Mouse (Mus musculus) embryo, embryonic 10.5 days (tissue): ENCODE results near the gene Sumo3.

Experiments
- DNase-seq: peaks from one replicate; pipeline ENCODE4 v3.0.0-alpha.2; 2015; ENCODE audit warnings: low spot score

Gene Sumo3

DNA sequence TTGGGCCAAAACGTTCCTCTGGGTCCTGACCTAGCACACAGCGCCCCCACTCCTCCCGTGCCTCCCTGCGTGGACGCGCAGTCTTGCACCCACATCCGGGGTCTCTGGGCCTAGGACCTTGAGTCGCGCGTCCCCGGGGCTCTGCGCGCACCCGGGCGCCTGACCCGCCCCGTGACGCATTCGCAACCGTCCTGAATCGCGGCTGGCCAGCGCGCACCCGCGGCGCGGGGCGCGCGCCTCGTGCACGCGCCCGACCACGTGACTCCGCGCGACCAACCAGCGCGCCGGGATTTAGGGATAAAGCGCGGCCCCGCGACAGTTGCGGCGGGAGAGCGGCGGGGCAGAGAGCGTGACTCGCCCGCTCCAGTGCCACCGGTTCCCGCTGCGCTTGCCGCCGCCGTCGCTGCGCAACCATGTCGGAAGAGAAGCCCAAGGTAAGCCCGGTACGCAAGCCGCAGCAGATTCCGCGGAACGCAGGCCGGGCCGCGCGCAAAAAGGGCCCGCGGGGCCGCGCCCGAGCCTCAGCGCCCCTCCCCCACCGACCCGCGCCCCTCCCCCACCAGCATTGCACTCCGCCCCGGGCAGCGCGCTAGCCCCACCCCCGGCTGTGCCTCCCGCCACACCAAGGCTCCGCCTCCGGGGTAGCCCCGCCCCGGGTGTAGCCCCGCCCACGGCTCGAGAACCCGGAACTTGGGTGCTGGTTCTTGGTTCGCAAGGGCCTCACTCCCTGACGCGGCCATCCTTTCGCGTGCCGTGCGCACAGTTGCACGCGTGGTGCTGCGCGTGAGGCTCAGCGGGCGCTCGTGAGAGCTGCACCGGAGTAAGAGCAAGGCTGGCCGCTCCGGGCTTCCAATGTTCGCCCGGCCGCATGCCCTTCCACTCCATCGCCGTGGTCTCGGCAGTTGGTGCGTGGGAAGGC lies at the start of gene Sumo3, which contains the start of gene Gm49325:
Gene Sumo3 (plus strand): TSS at position 190 of the 919 bp plus-strand sequence.
Gene Gm49325 (plus strand): TSS at position 290 of the 919 bp plus-strand sequence.
- peak; percentile 91 for DNase-seq

DNA sequence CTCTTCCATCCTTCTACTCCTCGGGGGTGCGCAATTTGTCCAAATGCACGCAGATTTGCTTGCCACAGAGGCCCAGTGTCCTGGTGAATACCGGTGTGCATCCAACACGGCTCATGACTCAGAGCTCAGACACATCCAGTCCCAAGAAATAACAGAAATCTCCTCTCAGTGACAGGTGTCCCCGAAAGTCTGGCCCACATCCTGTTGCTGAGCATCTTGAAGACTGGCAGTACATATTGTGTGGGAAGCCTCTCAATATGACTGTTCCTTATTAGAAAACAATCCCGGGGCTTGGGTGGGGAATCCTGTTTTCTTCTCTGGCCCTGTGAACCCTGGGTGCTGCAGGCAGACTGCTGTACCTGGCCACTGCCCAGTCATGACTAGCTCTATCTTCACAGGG lies 49.3 kb upstream of the Sumo3 start:
- no peak for DNase-seq

GRCm38 (mm10) chr10:77557641-77558040 lies 48.3 kb upstream of the Sumo3 start:
- DNase-seq, result no peak

- no peak for DNase-seq
These were observed 45.8 kb upstream of the Sumo3 start for GRCm38 (mm10) chr10:77560090-77560489.

GRCm38 (mm10) chr10:77560830-77561229 lies 45.1 kb upstream of the Sumo3 start:
- DNase-seq, result no peak

DNA sequence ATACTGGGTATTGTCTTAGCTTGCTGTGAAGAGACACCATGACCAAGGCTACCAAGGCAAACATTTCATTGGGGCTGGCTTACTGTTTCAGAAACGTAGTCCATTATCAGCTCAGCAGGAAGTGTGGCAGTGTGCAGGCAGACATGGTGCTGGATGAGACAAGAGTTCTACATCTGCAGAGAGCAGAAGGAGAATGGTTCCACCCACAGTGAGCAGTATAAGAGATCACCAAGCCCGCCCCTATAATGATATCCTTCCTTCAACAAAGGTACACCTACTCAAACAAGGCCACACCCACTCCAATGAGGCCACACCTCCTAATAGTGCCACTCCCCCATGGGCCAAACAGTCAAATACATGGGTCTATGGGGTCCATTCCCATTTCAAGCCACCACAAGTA lies 44.4 kb upstream of the Sumo3 start:
- no peak for DNase-seq

DNA sequence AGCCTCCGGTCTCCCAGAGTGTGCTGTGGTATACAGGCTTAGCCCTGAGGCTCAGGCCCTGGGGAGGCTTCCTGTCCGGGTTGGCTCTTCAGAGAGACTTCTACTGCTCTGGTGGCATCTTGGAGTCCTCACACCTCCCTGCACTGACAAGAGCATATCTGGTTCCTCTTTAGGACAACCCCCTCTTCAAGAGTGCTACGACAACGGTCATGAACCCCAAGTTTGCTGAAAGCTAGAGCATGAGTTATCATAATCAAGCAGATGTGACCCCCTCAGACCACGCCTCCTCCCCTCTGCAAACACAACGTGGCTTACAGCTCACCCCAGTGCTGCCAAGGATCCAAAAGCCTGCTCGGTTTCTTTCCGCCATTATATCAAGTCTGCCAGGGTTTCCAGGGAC lies 40.9 kb upstream of the Sumo3 start:
- no peak for DNase-seq

- peak; percentile 78 for DNase-seq
These were observed 39.2 kb upstream of the Sumo3 start for GRCm38 (mm10) chr10:77566651-77567050.

DNA sequence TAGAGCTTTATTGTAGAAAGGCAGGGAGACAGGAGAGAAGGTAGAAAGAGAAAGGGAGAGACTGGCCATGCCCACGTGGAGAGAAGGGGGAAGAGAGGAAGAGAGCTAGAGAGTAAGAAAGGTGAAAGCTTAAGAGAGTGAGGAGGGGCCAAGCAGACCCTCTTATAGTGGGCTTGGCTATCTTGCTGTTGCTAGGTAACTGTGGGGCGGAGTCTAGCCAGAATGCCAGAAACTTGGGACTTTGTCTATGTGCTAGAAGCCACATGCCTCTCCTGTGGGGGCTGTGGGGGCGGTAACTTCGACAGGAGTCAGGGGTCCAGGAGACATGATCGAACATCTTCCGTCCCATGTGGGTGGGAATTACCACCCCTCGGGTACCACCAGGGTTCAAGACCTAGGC lies 36.4 kb upstream of the Sumo3 start:
- peak; percentile 21 for DNase-seq

DNA sequence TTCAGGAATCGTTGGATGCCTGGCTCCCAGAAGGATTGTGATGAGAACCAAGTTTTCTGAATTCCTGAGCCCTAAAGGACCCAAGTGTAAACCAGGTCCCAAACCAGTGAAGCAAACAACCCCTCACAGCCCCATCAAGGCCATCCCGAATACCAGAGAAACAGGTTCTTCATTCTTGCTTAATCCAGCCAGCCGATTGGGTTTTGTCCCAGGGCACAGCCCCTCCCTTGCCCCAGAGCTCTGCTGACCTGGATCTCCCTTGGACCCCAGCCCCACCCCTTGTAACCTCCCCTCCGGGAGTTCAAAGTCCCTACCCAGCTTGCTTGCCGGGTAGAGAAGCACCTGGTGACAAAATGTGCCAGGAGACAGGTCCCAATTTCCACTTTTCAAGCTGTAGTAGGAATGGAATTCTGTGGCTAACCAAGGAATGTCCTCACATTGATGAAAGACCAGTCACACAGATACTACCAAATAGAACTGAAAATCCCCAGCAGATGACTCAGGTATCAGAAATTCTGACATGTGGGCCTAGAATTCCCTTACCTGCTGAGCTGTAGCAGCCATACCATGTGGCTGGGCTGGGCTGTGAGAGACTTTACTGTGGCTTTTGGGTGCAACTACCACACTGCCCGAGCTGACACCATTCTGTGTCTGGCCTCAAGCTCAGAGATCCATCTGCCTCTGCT lies 35.8 kb upstream of the Sumo3 start:
- no peak for DNase-seq

- DNase-seq, result peak; percentile 44
These were observed 33.7 kb upstream of the Sumo3 start for GRCm38 (mm10) chr10:77572225-77572624.

DNA sequence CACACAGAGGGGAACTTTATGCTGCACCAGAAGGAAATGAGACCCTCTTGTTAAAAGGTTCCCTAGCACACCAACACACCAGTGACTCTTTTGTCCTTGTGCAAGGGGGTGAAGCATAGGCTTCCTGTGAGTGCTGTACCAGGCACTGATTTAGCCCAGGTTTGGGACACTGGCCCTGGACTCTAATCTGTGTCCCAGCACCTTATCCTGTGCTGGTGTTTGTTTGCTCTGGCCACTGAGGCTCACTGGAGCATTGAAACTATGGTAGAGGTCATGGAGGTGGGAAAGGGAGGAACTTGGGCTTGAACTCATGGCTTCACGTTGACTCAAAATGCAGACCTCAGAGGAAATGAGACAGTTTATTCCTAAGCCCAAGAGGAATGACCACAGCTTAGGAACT lies 32.7 kb upstream of the Sumo3 start:
- no peak for DNase-seq

DNA sequence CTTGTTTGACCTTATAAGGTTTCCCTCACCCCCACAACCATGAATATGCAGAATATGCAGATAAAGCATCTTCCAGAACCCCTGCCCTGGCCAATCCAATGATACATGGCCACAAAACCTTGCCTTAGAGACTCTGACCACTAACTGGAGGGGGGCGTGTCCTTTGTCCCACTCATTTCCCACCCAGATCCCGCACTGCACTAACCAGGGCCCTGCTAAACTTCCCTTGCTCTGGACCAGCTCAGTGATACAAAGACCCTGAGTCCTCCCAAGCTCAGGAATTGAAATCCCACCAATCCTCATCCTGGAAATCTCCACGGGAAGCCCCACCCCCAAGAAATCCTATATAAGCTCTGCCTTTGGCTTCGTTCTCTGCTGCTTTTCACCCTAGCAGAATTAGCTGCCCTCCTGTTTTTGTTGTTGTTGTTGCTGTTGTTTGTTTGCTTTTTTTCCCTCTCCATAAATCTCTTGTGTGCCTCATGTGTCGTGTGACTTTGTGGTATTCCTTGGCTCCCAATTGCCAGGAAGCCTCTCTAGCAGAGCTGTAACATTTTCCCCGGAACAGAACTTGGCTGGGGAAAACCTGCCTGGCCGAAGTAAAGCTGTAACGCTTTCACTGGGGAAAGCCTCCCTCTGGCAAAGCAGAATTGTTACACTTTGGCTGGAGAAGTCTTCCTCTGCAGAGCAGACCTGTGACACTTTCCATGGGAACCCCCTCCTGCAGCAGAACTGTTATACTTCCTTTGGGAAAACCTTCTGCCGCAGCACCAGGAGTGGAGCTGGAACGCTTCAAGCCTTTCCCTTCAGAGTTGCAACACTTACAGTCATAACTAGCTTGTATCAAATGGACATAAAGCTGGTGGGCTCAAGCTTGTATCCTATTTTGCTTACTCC lies 25.6 kb upstream of the Sumo3 start:
- DNase-seq, result no peak

- DNase-seq, result no peak
These were observed 24.9 kb upstream of the Sumo3 start for GRCm38 (mm10) chr10:77581023-77581407.

DNA sequence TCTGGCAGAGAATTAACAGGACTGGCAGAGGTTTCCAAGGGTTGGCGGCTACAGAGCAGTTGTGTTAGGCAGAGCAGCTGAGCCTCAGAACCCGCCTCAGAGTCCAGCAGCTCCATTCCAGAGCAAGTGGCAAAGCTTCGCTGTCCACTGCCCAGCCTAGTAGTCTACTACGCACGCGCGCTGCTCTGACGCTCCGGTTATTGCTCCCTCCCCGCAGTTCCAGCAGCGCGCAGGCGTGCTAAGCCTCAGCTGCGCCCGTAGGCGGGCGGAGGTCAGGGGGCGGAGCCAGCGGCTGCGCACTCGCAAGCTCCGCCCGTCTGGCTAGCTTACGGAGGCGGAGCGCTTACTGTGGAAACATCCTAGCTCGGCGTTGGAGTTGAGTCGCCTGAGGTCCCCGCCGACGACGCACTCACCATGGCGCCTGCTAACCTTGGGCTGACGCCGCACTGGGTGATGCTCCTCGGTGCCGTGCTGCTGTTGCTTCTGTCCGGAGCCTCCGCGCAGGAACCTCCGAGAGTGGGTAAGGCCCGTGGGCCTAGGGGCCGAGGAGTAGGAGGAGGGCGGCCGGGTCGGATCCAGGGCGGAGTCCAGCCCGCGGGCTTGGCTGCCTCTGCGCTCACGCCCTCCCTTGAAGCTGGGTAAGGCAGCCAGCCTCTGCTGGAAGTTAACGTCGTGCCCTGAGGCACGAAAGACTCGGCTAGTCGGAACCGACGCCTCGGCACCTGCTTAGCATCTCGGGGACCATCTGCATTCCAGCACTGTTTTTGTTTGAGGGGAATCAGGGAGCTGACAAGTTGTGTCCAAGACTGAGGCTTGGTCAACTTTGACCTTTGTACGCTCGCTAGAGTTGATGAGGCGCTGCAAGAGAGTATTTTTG lies 24.3 kb upstream of the Sumo3 start, which contains the start of gene Pttg1ip:
Gene Pttg1ip (plus strand): TSS at position 313 of the 877 bp plus-strand sequence.
- DNase-seq, result peak; percentile 99

- DNase-seq, result no peak
These were observed 23.6 kb upstream of the Sumo3 start for GRCm38 (mm10) chr10:77582285-77582618.

- no peak for DNase-seq
These were observed 22.0 kb upstream of the Sumo3 start for GRCm38 (mm10) chr10:77583795-77584422.

- no peak for DNase-seq
These were observed 19.3 kb upstream of the Sumo3 start for GRCm38 (mm10) chr10:77586637-77587036.

DNA sequence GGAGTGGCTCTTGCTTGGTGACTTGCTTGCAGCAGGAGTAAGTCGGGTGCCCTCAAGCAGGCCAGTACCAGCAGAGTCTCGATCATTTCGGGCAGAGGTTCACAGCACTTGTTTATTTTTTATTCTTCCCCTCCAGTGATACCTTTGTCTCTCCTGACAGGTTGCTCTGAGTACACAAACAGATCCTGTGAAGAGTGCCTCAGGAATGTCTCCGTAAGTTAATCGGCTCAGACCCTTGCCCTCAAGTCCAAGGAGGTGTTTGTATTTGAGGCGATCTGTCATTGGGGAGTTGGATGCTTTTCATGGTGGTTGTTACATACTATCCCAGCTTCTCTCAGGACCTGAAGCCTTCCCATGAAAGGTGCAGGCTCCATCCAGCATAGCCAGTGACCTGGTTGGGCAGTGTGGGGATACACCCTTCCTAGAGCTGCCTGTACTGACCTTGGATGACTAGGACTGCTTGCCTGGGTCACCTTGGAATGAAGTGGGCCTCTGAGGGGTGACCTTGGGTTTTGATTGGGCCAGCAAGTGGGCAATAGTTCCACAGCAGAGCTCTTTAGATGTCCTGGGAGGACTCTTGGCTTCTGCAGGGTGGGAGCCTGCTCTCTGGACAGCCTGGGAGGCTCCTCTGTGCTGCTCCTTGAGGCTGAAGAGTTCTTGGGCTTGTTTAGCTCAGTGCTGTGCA lies 18.7 kb upstream of the Sumo3 start:
- no peak for DNase-seq

DNA sequence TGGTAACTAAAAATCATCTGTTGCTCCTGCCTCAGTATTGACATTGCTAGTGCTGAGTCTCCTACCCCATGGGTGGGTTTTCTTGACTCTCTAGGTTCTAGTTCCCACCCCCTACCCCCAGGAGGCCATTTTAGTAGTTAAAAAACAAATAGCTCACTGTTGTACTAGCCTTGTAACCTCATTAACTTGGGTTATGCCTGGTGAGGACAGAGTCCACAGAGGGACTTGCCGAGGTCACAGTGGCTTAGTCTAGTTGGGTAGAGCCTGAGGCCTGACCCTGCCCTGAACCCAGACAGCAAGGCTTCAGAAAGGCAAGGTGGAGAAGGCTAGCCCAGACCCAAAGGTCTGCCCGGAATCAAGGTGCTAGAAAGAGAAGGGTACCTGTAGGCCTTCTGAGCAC lies 17.9 kb upstream of the Sumo3 start:
- DNase-seq, result no peak
